Mouse (Mus musculus): ENCODE data around the gene Tsc2. TPM values are rescaled to one million over a fixed set of nuclear protein-coding genes. Genes with fewer than 3 reads are reported as not detected.

Tsc2 gene
- polyA plus RNA-seq, 1 experiment from 2014 or later = 58.2 TPM

- Histone ChIP-seq H3K27ac (ENCODE audit: low read length) (no peak overlapping the region), H3K4me2 (ENCODE audit: low read depth, low read length) (no peak overlapping the region), H3K9ac (ENCODE audit: low read length) (no peak overlapping the region), H3K4me3 (ENCODE audit: low read length) (no peak overlapping the region), H3K9me3 (ENCODE audit: control insufficient read depth, low read length) (no peaks in the 10 kb centered on the region), H3K27me3 (ENCODE audit: control insufficient read depth, insufficient read depth, low read depth, low read length) (no peaks in the 10 kb centered on the region), H3K36me3 (ENCODE audit: control insufficient read depth, insufficient read depth, low read length) (peaks cover 5% of the 10 kb centered on the region), H3K4me1 (replicated peaks; ENCODE audit: control insufficient read depth, insufficient read depth, low read length) (peaks cover 27% of the 10 kb centered on the region)
- ATAC-seq (ENCODE audit: low read depth) = no peak
- WGBS = 92% methylated on average over 14 of the region's 14 CpGs
These were observed 9.5 kb upstream of the Tsc2 start for GRCm38 (mm10) chr17:24641944-24642343.

- H3K27ac ChIP-seq (ENCODE audit: low read length) = no peak overlapping the region
- no peaks in the 10 kb centered on the region for H3K9me3 ChIP-seq (ENCODE audit: control insufficient read depth, low read length)
- H3K27me3 ChIP-seq (ENCODE audit: control insufficient read depth, insufficient read depth, low read depth, low read length) = no peaks in the 10 kb centered on the region
- no peak for ATAC-seq (ENCODE audit: low read depth)
- peaks cover 26% of the 10 kb centered on the region for H3K4me1 ChIP-seq (replicated peaks; ENCODE audit: control insufficient read depth, insufficient read depth, low read length)
- H3K4me2 ChIP-seq (ENCODE audit: low read depth, low read length) = no peak overlapping the region
- H3K4me3 ChIP-seq (ENCODE audit: low read length) = no peak overlapping the region
- H3K9ac ChIP-seq (ENCODE audit: low read length) = no peak overlapping the region
- WGBS = 91% methylated on average over 15 of the region's 15 CpGs
- peaks cover 5% of the 10 kb centered on the region for H3K36me3 ChIP-seq (ENCODE audit: control insufficient read depth, insufficient read depth, low read length)
These were observed 8.2 kb upstream of the Tsc2 start for GRCm38 (mm10) chr17:24640581-24640980.

- H3K9ac ChIP-seq (ENCODE audit: low read length) = no peak overlapping the region
- H3K27me3 ChIP-seq (ENCODE audit: control insufficient read depth, insufficient read depth, low read depth, low read length) = no peaks in the 10 kb centered on the region
These were observed 7.7 kb upstream of the Tsc2 start for GRCm38 (mm10) chr17:24640119-24640518.

GRCm38 (mm10) chr17:24639571-24639988 lies 7.2 kb upstream of the Tsc2 start:
- Histone ChIP-seq H3K36me3 (ENCODE audit: control insufficient read depth, insufficient read depth, low read length) (peaks cover 5% of the 10 kb centered on the region), H3K9me3 (ENCODE audit: control insufficient read depth, low read length) (no peaks in the 10 kb centered on the region), H3K4me1 (replicated peaks; ENCODE audit: control insufficient read depth, insufficient read depth, low read length) (peaks cover 17% of the 10 kb centered on the region), H3K9ac (ENCODE audit: low read length) (no peak overlapping the region), H3K27ac (ENCODE audit: low read length) (peak overlapping the region; percentile 81), H3K27me3 (ENCODE audit: control insufficient read depth, insufficient read depth, low read depth, low read length) (no peaks in the 10 kb centered on the region), H3K4me3 (ENCODE audit: low read length) (no peak overlapping the region), H3K4me2 (ENCODE audit: low read depth, low read length) (no peak overlapping the region)
- peak; percentile 6; the same call in 1 of the 2 replicates for ATAC-seq (ENCODE audit: low read depth)
- WGBS = 63% methylated on average over 5 of the region's 5 CpGs

More at GRCm38 (mm10) chr17:24640119-24640518, 7.7 kb upstream of the Tsc2 start:
- Histone ChIP-seq H3K4me1 (replicated peaks; ENCODE audit: control insufficient read depth, insufficient read depth, low read length) (peaks cover 22% of the 10 kb centered on the region), H3K4me3 (ENCODE audit: low read length) (no peak overlapping the region), H3K4me2 (ENCODE audit: low read depth, low read length) (no peak overlapping the region), H3K36me3 (ENCODE audit: control insufficient read depth, insufficient read depth, low read length) (peaks cover 5% of the 10 kb centered on the region), H3K9me3 (ENCODE audit: control insufficient read depth, low read length) (no peaks in the 10 kb centered on the region), H3K27ac (ENCODE audit: low read length) (peak overlapping the region; percentile 81)
- no peak for ATAC-seq (ENCODE audit: low read depth)
- 89% methylated on average over 7 of the region's 7 CpGs for WGBS

- peaks cover 12% of the 10 kb centered on the region for H3K4me1 ChIP-seq (replicated peaks; ENCODE audit: control insufficient read depth, insufficient read depth, low read length)
- no peaks in the 10 kb centered on the region for H3K9me3 ChIP-seq (ENCODE audit: control insufficient read depth, low read length)
- H3K27me3 ChIP-seq (ENCODE audit: control insufficient read depth, insufficient read depth, low read depth, low read length) = no peaks in the 10 kb centered on the region
- ATAC-seq (ENCODE audit: low read depth) = peak; percentile 91
- H3K27ac ChIP-seq (ENCODE audit: low read length) = peak overlapping the region; percentile 81
- H3K4me3 ChIP-seq (ENCODE audit: low read length) = no peak overlapping the region
- WGBS = 50% methylated on average over 9 of the region's 9 CpGs
- peaks cover 5% of the 10 kb centered on the region for H3K36me3 ChIP-seq (ENCODE audit: control insufficient read depth, insufficient read depth, low read length)
- no peak overlapping the region for H3K4me2 ChIP-seq (ENCODE audit: low read depth, low read length)
- no peak overlapping the region for H3K9ac ChIP-seq (ENCODE audit: low read length)
These were observed 6.4 kb upstream of the Tsc2 start for GRCm38 (mm10) chr17:24638840-24639239.

- Histone ChIP-seq H3K9ac (ENCODE audit: low read length) (no peak overlapping the region), H3K4me2 (ENCODE audit: low read depth, low read length) (no peak overlapping the region), H3K4me3 (ENCODE audit: low read length) (no peak overlapping the region), H3K27me3 (ENCODE audit: control insufficient read depth, insufficient read depth, low read depth, low read length) (no peaks in the 10 kb centered on the region), H3K36me3 (ENCODE audit: control insufficient read depth, insufficient read depth, low read length) (peaks cover 5% of the 10 kb centered on the region), H3K9me3 (ENCODE audit: control insufficient read depth, low read length) (no peaks in the 10 kb centered on the region), H3K27ac (ENCODE audit: low read length) (peak overlapping the region; percentile 40), H3K4me1 (replicated peaks; ENCODE audit: control insufficient read depth, insufficient read depth, low read length) (peaks cover 13% of the 10 kb centered on the region)
- 73% methylated on average over 4 of the region's 4 CpGs for WGBS
- ATAC-seq (ENCODE audit: low read depth) = no peak
These were observed 5.8 kb upstream of the Tsc2 start for GRCm38 (mm10) chr17:24638214-24638613.

GRCm38 (mm10) chr17:24636781-24637481 lies 4.5 kb upstream of the Tsc2 start:
- peaks cover 17% of the 10 kb centered on the region for H3K4me1 ChIP-seq (replicated peaks; ENCODE audit: control insufficient read depth, insufficient read depth, low read length)
- no peak overlapping the region for H3K27ac ChIP-seq (ENCODE audit: low read length)
- no peaks in the 10 kb centered on the region for H3K9me3 ChIP-seq (ENCODE audit: control insufficient read depth, low read length)
- no peak for ATAC-seq (ENCODE audit: low read depth)
- H3K4me2 ChIP-seq (ENCODE audit: low read depth, low read length) = no peak overlapping the region
- no peak overlapping the region; the same call in 1 of the 2 replicates for H3K9ac ChIP-seq (ENCODE audit: low read length)
- WGBS = 59% methylated on average over 5 of the region's 5 CpGs
- H3K4me3 ChIP-seq (ENCODE audit: low read length) = no peak overlapping the region
- peaks cover 5% of the 10 kb centered on the region for H3K36me3 ChIP-seq (ENCODE audit: control insufficient read depth, insufficient read depth, low read length)
- no peaks in the 10 kb centered on the region for H3K27me3 ChIP-seq (ENCODE audit: control insufficient read depth, insufficient read depth, low read depth, low read length)

- Histone ChIP-seq H3K9me3 (ENCODE audit: control insufficient read depth, low read length) (no peaks in the 10 kb centered on the region), H3K27ac (ENCODE audit: low read length) (no peak overlapping the region), H3K36me3 (ENCODE audit: control insufficient read depth, insufficient read depth, low read length) (peaks cover 2% of the 10 kb centered on the region; the same call in 1 of the 2 replicates), H3K4me2 (ENCODE audit: low read depth, low read length) (no peak overlapping the region), H3K9ac (ENCODE audit: low read length) (no peak overlapping the region), H3K4me1 (replicated peaks; ENCODE audit: control insufficient read depth, insufficient read depth, low read length) (peaks cover 22% of the 10 kb centered on the region), H3K4me3 (ENCODE audit: low read length) (no peak overlapping the region), H3K27me3 (ENCODE audit: control insufficient read depth, insufficient read depth, low read depth, low read length) (no peaks in the 10 kb centered on the region)
- no peak for ATAC-seq (ENCODE audit: low read depth)
- 89% methylated on average over 5 of the region's 5 CpGs for WGBS
These were observed 3.3 kb upstream of the Tsc2 start for GRCm38 (mm10) chr17:24635694-24636093.

- 71% methylated on average over 4 of the region's 4 CpGs for WGBS
- ATAC-seq (ENCODE audit: low read depth) = no peak
- Histone ChIP-seq H3K4me3 (ENCODE audit: low read length) (no peak overlapping the region), H3K36me3 (ENCODE audit: control insufficient read depth, insufficient read depth, low read length) (0 out of 2 replicates have a peak, but pooled peaks cover 2% of the 10 kb centered on the region), H3K9me3 (ENCODE audit: control insufficient read depth, low read length) (no peaks in the 10 kb centered on the region), H3K27me3 (ENCODE audit: control insufficient read depth, insufficient read depth, low read depth, low read length) (no peaks in the 10 kb centered on the region), H3K4me2 (ENCODE audit: low read depth, low read length) (no peak overlapping the region), H3K4me1 (replicated peaks; ENCODE audit: control insufficient read depth, insufficient read depth, low read length) (peaks cover 22% of the 10 kb centered on the region), H3K27ac (ENCODE audit: low read length) (no peak overlapping the region), H3K9ac (ENCODE audit: low read length) (no peak overlapping the region)
These were observed 2.6 kb upstream of the Tsc2 start for GRCm38 (mm10) chr17:24635024-24635423.

All from lung, embryonic 16.5 days (tissue).